Mouse (Mus musculus) stomach, embryonic 14.5 days (tissue): ENCODE data around the gene Ppard. TPM values are rescaled to one million over a fixed set of nuclear protein-coding genes. Genes with fewer than 3 reads are reported as not detected.
A peak's percentile ranks its signal among the peaks of the same experiment; 100 is the strongest.

ENCODE experiments used
- ATAC-seq: fragments of 200-750 bp; cut with Nextera tagmentation; 2 replicates; pipeline ENCODE4 v1.8.0; 2017; ENCODE audit warnings: low read depth, moderate TSS enrichment; ENCODE audit not compliant: insufficient number of reproducible peaks, insufficient read depth, low FRiP score
- H3K27ac ChIP-seq: fragments of 300-500 bp; sonication (generic); 2 replicates; pipeline ENCODE4 v1.5.1; 2014; ENCODE audit warnings: mild to moderate bottlenecking, low read length, moderate library complexity, mixed read lengths
- H3K27me3 ChIP-seq: fragments of 300-500 bp; sonication (generic); 2 replicates; pipeline ENCODE4 v1.6.1; 2014; ENCODE audit warnings: low read length, control low read depth, mixed read lengths; ENCODE audit not compliant: control insufficient read depth, insufficient read depth
- H3K36me3 ChIP-seq: fragments of 300-500 bp; sonication (generic); 2 replicates; pipeline ENCODE4 v1.6.1; 2014; ENCODE audit warnings: mild to moderate bottlenecking, control low read depth, low read length, moderate library complexity, mixed read lengths; ENCODE audit not compliant: control insufficient read depth, insufficient read depth
- H3K4me1 ChIP-seq: fragments of 300-500 bp; sonication (generic); 2 replicates; pipeline ENCODE4 v1.6.1; 2014; ENCODE audit warnings: low read length, control low read depth, mixed read lengths; ENCODE audit not compliant: control insufficient read depth, insufficient read depth
- H3K4me2 ChIP-seq: fragments of 300-500 bp; sonication (generic); replicated peaks from 2 replicates; pipeline ENCODE4 v1.6.1; 2014; ENCODE audit warnings: low read depth, low read length, control low read depth
- H3K4me3 ChIP-seq: fragments of 300-500 bp; sonication (generic); 2 replicates; pipeline ENCODE4 v1.5.1; 2014; ENCODE audit warnings: low read depth, low read length, control low read depth
- H3K9ac ChIP-seq: fragments of 300-500 bp; sonication (generic); replicated peaks from 2 replicates; pipeline ENCODE4 v1.6.1; 2014; ENCODE audit warnings: low read depth, mild to moderate bottlenecking, control low read depth, low read length, moderate library complexity, mixed read lengths
- H3K9me3 ChIP-seq: fragments of 300-500 bp; sonication (generic); 2 replicates; pipeline ENCODE4 v1.6.1; 2016; ENCODE audit warnings: low read depth, low read length, control low read depth; ENCODE audit not compliant: control insufficient read depth
- WGBS: fragments of 180-500 bp; shearing (Covaris S2); extraction: QIAGEN DNeasy Blood & Tissue Kit; methylation state at CpG from one replicate; pipeline ENCODE4 v1.1.7; 2014; 5-methylcytosine and 5-hydroxymethylcytosine counted together
- polyA plus RNA-seq: library from polyadenylated mRNA; unstranded; fragments of >200 nt; fragmentation: Nextera tagmentation; extraction: Ambion mirVana; gene quantifications from 2 replicates; pipeline ENCODE4 v1.2.1, GENCODE M21; 2014

Ppard gene
- polyA plus RNA-seq, 1 experiment from 2014 or later, result 3.4 TPM

DNA sequence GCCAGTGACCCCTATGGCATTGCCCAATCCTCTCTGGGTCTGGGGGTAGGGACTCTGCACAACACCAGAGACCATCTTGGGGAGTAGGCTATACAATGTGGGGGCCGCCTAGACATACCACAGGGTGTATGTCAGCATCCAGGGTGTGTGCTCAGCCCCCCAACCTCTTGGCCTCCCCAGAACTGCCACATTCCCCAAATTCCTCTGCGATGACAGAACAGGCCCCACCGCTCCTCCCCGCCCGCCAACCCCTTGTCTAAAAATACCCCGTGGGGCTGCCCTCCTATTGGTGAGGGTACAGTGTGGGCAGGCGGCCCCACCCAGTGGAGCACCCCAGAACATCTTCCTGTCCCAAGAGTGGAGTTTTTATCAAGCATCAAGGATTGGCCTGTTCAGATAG, 108.1 kb downstream of the Ppard start:
- peak; percentile 12; the same call in 1 of the 2 replicates for ATAC-seq
- H3K9ac ChIP-seq, result no peak overlapping the region
- no peaks in the 10 kb centered on the region for H3K9me3 ChIP-seq
- peak overlapping the region; percentile 74 for H3K27ac ChIP-seq
- H3K4me3 ChIP-seq, result no peak overlapping the region
- peak overlapping the region; percentile 43; the same call in 1 of the 2 replicates for H3K4me2 ChIP-seq
- H3K36me3 ChIP-seq, result peaks cover 36% of the 10 kb centered on the region
- H3K4me1 ChIP-seq, result peaks cover 55% of the 10 kb centered on the region
- no peaks in the 10 kb centered on the region for H3K27me3 ChIP-seq
- 67% methylated on average over 7 of the region's 7 CpGs for WGBS

DNA sequence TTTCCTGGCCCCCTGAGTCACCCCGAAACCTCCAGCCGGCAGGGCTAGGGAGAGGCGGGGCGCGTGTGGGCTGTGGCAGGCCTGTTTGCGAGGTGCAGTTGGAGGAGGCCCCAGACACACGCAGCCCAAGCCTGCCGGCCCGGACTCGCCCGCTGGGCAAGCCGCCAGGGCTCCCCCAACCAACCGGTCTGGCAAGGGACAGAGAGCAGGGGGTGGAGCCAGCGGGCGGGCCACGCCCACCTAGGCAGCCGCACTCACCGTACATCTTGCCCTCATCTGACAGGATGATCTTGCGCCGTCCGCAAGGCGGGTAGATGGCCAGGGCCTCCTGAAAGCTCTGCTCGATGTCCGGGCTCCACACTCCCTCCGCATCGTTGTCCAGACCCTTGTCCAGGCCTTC, 108.6 kb downstream of the Ppard start:
- WGBS, result 7% methylated on average over 26 of the region's 26 CpGs
- ATAC-seq, result peak; percentile 80
- peaks cover 60% of the 10 kb centered on the region for H3K4me1 ChIP-seq

DNA sequence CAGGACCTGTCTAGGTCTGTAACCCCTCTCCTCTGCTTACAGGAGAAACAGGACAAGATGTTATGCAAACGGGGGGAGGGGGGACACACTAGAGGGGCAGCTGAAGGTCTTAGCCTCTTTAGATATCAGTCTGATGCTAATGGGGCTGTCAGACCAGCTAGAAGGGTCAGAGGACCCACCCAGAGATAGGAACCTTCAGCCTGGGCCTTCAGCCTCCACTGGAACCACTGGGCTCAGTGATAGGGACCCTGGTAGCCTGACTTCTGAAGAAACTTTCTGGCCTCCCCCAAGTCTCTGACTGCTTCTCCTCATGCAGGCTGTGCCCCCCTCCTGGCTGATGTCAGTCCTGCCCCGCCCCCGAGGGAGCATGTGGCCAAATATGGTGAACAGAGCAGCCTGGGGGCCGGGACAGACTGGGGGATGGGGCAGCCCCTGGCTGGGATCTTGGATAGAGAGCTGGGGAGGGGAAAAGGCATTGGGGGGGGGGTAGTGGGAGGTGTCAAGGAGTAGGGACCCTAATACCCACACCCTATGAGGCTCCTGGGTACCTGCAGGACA, 111.6 kb downstream of the Ppard start:
- peaks cover 90% of the 10 kb centered on the region for H3K4me1 ChIP-seq
- H3K4me3 ChIP-seq, result no peak overlapping the region
- WGBS, result 18% methylated on average over 4 of the region's 4 CpGs
- peaks cover 18% of the 10 kb centered on the region for H3K36me3 ChIP-seq
- H3K27me3 ChIP-seq, result no peaks in the 10 kb centered on the region
- 0 out of 2 replicates have a peak overlapping the region, but pooled peaks have one; percentile 8 for H3K9ac ChIP-seq
- peak overlapping the region; percentile 99 for H3K27ac ChIP-seq
- H3K9me3 ChIP-seq, result no peaks in the 10 kb centered on the region
- H3K4me2 ChIP-seq, result peak overlapping the region; percentile 20; the same call in 1 of the 2 replicates
- 0 out of 2 replicates have a peak, but pooled peaks have one; percentile 16 for ATAC-seq

More for the DNA sequence above, 108.6 kb downstream of the Ppard start:
- Histone ChIP-seq H3K9ac (peak overlapping the region; percentile 15; the same call in 1 of the 2 replicates), H3K36me3 (peaks cover 31% of the 10 kb centered on the region), H3K27ac (peak overlapping the region; percentile 74), H3K9me3 (no peaks in the 10 kb centered on the region), H3K4me3 (peak overlapping the region; percentile 10), H3K4me2 (peak overlapping the region; percentile 43), H3K27me3 (no peaks in the 10 kb centered on the region)

DNA sequence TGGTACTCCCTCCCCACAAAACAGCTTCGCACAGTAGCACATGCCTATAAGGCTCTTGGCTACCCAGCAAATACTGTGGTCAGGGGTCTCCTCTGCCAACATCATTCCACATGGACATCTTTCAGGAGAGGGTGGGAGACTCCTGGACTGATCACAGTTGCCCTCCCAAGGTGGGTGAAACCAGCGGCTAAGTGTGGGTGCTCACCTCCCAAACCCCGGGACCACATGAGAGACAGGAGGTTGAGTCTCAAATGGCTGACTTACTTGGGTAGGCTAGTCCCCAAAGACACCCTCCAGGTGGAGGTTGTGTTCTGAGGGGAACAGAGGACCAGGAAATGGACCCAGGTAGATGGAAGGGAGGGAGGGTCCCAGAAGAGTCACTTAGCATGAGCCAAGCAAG, 112.2 kb downstream of the Ppard start:
- 0 out of 2 replicates have a peak overlapping the region, but pooled peaks have one; percentile 38 for H3K9ac ChIP-seq
- WGBS, result 45% methylated on average over 3 of the region's 3 CpGs
- H3K27me3 ChIP-seq, result no peaks in the 10 kb centered on the region
- peaks cover 91% of the 10 kb centered on the region for H3K4me1 ChIP-seq
- ATAC-seq, result no peak
- no peaks in the 10 kb centered on the region for H3K9me3 ChIP-seq
- peaks cover 13% of the 10 kb centered on the region; the same call in 1 of the 2 replicates for H3K36me3 ChIP-seq
- no peak overlapping the region for H3K4me3 ChIP-seq
- peak overlapping the region; percentile 55 for H3K4me2 ChIP-seq
- H3K27ac ChIP-seq, result peak overlapping the region; percentile 99

DNA sequence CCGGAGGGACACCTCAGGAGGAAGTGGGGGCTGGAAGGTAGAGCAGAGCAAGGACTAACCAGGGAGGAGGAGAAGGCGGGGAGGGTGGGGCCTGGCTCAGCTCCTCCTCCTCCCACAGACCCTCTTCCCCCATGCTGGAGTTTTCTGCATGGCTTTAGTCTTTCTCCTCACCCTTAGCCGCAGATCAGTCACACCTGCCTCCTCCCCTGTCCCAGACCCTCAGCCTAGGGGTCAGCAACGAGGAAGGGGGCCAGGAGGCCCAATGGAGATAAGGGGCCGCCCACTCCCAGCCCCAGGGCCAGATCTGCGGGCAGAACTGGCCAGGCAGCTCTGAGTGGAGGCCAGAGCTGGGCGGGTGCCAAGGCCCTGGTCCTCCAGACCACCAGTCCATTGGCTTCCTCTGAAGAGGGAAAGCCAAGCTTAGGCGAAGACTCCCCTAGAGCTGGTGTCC, 112.8 kb downstream of the Ppard start:
- H3K9ac ChIP-seq, result peak overlapping the region; percentile 38
- ATAC-seq, result 0 out of 2 replicates have a peak, but pooled peaks have one; percentile 10
- H3K4me2 ChIP-seq, result peak overlapping the region; percentile 55
- H3K27me3 ChIP-seq, result no peaks in the 10 kb centered on the region
- peak overlapping the region; percentile 21 for H3K4me3 ChIP-seq
- peak overlapping the region; percentile 99 for H3K27ac ChIP-seq
- peaks cover 86% of the 10 kb centered on the region for H3K4me1 ChIP-seq
- WGBS, result 4% methylated on average over 8 of the region's 8 CpGs
- H3K36me3 ChIP-seq, result peaks cover 7% of the 10 kb centered on the region; the same call in 1 of the 2 replicates
- no peaks in the 10 kb centered on the region for H3K9me3 ChIP-seq

DNA sequence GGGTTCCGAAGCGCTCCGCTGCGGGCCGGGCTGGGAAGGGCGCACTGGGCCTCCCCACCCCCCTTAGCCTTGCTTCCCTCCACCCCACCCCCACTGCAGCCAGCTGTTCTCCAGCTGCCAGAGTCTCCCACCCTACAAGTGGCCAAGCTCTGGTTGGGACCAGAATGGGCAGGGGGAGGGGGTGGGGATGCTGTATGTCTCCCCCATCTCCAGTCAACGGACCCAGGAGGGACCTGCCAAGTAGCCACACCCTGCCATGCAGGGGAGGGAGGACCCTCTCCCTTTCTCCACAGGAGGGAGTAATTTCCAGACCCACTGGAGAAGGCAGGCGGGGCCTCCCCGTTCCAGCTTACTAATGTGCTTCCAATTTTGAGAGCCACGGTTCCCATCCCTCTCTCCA, 113.4 kb downstream of the Ppard start:
- peaks cover 7% of the 10 kb centered on the region; the same call in 1 of the 2 replicates for H3K36me3 ChIP-seq
- peak overlapping the region; percentile 99 for H3K27ac ChIP-seq
- no peaks in the 10 kb centered on the region for H3K9me3 ChIP-seq
- peak overlapping the region; percentile 38 for H3K9ac ChIP-seq
- H3K4me3 ChIP-seq, result peak overlapping the region; percentile 21; the same call in 1 of the 2 replicates
- peak overlapping the region; percentile 55 for H3K4me2 ChIP-seq
- peak; percentile 5; the same call in 1 of the 2 replicates for ATAC-seq
- H3K27me3 ChIP-seq, result no peaks in the 10 kb centered on the region
- H3K4me1 ChIP-seq, result peaks cover 80% of the 10 kb centered on the region
- WGBS, result 5% methylated on average over 10 of the region's 10 CpGs

DNA sequence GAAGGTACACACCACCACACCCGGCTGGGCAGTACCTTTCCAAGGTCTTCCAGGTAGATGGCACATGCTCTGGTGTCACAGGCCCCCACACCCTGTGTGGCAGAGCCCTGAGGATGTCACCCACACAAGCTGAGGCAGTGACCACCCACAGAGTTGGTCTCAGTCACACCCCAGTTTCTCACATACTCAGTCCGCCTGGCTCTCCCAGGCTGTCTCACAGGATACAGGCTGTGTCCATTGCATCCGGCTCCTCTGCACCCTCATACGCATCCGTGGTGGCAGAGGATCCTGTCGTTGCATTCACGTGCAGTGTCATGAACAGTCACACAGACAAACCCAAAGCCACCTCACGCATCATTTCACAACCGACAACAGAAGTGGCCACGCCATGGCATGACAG, 114.8 kb downstream of the Ppard start:
- Histone ChIP-seq H3K4me2 (peak overlapping the region; percentile 76; the same call in 1 of the 2 replicates), H3K4me3 (no peak overlapping the region), H3K9ac (no peak overlapping the region), H3K36me3 (peaks cover 7% of the 10 kb centered on the region; the same call in 1 of the 2 replicates), H3K27me3 (no peaks in the 10 kb centered on the region), H3K9me3 (no peaks in the 10 kb centered on the region), H3K4me1 (peaks cover 78% of the 10 kb centered on the region), H3K27ac (0 out of 2 replicates have a peak overlapping the region, but pooled peaks have one; percentile 10)
- WGBS, result 80% methylated on average over 10 of the region's 10 CpGs
- ATAC-seq, result no peak

DNA sequence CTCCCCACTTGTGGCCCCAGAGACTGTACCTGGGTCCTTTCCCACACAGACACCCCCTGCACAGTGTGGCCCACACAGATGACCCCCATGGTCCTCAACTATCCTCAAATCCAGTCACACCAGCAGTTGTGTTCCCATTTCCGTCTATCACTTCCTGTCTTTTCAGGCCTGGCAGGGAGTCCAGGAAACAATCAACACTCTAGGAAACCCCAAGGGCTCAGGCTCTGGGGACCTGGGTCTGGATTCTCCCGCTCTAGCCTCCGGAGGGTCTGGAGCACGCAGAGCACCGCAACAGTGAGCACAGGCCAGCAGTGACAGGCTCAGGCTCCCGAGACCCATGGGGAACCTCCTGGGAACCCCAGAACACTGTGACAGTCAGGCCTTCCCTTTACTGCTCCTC, 115.7 kb downstream of the Ppard start:
- 60% methylated on average over 6 of the region's 6 CpGs for WGBS

More for the DNA sequence above, 115.7 kb downstream of the Ppard start:
- ATAC-seq, result no peak
- peak overlapping the region; percentile 55; the same call in 1 of the 2 replicates for H3K27ac ChIP-seq
- H3K9ac ChIP-seq, result peak overlapping the region; percentile 97; the same call in 1 of the 2 replicates
- peaks cover 72% of the 10 kb centered on the region for H3K4me1 ChIP-seq
- no peaks in the 10 kb centered on the region for H3K9me3 ChIP-seq
- H3K4me3 ChIP-seq, result peak overlapping the region; percentile 94
- H3K27me3 ChIP-seq, result no peaks in the 10 kb centered on the region
- peak overlapping the region; percentile 76 for H3K4me2 ChIP-seq
- peaks cover 7% of the 10 kb centered on the region; the same call in 1 of the 2 replicates for H3K36me3 ChIP-seq
